Mouse (Mus musculus) left cerebral cortex, adult 9 months (tissue): ENCODE data around the gene Tom1l2.

Experiments
- DNase-seq, 2 experiments: peaks; one replicate each; pipeline ENCODE4 v3.0.0; 2022; ENCODE audit warnings: low spot score in 2 of 2

The Tom1l2 gene

DNA sequence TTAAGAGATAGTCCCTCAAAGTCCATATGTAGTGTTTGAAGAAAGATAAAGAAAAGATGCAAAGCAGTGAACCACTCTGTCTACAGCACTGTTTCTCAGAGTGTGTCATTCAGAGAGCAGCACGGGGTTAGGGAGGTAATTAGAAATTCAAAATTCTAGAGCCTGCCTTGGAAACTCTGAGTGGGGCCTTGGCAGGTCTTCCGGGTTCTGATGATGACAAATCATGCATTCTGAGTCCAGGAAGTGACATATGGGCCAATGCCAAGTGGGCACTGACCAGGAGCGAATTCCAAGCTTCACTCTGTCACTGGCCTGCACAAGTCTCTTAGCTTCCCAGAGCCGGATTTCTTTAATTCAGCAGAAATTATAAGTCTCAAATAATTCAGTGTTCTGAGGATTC, 6.2 kb downstream of the Tom1l2 start:
- peak in 1 of 2 experiments; percentile 30 for DNase-seq

DNA sequence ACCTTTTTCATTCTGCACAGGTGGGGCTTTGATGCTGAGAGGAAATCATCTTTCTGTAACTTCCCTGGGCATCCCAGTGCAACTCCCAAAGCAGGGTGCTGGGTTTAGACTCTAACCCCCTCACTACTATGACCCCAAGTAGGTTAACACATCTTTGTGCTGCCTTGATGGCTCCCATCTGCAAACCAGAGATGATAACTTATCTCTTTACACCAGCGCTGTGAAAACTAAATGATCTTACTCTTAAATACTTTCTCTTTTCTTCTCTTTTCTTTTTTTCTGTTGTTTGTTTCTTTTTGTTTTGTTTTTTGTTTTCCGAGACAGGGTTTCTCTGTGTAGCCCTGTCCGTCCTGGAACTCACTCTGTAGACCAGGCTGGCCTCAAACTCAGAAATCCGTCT, 6.8 kb downstream of the Tom1l2 start:
- no peak for DNase-seq

DNA sequence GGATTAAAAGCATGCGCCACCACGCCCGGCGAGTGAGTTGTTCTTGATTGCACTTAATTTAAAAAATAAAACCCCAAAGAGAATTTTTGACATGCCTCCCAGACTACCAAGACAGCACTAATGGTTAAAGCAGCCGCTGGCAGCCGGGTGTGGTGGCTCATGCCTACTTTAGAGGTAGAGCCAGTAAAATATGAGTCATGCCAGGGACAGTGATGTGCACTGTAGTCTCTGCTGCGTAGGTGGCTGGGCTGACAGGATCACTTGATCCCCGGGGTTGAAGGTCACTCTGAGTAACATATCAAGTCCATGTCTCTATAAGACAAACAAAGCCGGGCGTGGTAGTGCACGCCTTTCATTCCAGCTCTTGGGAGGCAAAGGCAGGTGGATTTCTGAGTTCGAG, 13.3 kb downstream of the Tom1l2 start:
- DNase-seq: no peak

DNA sequence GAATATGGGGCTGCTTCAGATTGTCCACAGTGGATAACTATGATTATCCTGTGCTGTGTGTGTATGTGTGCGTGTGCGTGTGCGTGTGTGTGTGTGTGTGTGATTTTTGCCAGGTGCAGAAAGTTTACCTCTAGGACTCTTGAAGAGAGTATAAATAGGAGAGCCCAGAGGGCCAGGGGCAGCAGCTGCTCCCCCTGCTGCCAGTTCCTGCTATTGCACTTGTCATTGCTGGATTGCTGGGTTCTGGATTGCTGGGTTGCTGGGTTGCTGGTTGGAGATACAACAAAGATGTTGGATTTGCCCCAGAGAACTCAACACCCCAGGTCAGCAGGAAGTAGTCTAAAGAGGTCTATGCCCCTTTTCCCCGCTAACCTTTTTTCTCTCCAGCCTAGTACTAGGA, 14.4 kb downstream of the Tom1l2 start:
- DNase-seq: peak in 1 of 2 experiments; percentile 33

DNA sequence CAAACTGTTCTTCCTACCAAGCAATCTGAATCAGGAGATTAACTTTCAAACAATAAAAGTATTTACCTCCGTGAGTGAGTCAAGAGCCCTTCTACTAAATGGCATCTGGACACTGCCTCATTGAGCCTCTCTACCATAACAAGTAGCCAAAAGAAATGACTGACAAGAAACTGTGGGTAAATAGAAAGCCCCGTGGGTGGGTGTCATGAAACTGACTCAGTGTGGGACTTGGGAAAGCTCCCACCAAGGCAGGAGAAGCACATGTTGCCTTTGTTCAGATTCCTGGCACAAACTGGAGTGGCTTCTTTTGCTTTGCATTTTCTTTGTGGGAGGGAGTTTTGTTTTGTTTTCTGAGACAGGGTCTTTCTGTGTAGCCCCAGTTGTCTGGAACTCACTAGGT, 16.9 kb downstream of the Tom1l2 start:
- peak in 1 of 2 experiments; percentile 59 for DNase-seq

DNA sequence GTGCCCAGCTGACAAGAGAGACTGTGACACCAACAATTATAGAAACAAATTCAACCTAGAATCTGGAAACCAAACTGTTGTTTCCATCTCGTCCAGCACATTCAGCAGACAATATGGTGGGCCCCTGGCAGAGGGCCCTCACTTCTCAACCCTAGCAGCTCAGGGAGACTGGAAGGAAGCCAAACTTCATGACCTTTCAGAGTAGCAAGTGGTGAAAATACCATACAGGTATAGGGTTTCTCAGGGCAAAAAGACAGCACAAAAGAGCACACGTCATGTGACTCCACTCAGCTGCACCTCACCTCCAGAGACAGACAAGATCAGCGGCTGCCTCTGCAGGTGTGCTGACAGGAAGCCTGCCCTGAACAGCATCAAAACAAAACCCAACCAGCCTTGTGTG, 18.6 kb downstream of the Tom1l2 start:
- DNase-seq: no peak

DNA sequence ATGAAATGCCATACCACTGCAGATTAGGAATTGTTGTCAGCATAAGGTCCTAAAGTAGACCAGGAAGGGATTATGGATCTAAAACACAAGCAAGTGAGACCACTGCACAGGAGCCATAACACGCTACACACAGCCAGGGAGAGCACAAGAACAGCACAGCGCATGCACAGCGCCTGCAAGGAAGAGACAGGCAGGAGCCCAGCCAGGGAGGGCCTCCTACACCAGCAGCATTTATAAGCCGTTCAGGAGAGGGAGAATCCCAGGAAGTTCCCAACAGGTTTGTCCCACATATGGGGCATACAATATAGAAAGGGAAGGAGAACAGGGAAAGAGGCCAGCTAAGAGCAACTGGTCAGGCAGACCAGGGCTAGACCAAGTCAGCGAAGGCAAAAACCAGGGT, 19.2 kb downstream of the Tom1l2 start:
- DNase-seq: no peak

DNA sequence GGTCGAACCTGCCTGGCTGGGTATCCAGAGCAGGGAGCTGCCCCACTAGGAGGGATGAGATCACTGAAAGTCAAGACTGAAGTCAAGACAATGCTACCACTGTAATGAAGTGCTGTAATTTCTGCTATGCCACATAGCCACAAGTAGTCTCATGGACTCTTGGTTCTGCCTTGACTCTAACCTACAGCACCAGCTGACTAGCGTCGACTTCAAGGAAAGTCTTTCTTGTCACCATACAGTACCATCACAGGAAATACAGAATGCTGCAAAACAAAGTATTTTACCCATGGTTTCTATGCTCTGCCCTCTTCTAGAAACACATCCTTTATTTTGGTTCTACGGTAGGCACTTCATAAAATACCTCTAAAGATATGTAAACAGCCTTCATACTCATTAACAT, 22.2 kb downstream of the Tom1l2 start:
- DNase-seq: no peak

DNA sequence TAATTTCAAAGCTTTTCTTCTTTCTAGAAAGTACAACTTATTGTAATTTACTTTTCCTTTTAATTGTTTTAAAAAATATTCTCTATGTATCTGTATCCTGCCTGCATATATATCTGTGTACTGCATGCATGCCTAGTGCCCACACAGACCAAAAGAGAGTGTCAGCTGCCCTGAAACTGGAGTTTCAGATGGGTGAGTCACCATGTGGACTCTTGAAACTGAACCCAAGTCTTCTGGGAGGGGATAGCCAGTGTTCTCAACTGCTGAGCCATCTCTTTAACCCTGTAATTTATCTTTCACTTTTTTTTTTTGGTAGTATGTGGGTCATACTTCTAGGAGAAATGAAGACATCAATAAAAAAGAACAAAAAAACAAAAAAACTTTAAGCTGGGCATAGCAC, 29.0 kb downstream of the Tom1l2 start:
- DNase-seq: no peak

DNA sequence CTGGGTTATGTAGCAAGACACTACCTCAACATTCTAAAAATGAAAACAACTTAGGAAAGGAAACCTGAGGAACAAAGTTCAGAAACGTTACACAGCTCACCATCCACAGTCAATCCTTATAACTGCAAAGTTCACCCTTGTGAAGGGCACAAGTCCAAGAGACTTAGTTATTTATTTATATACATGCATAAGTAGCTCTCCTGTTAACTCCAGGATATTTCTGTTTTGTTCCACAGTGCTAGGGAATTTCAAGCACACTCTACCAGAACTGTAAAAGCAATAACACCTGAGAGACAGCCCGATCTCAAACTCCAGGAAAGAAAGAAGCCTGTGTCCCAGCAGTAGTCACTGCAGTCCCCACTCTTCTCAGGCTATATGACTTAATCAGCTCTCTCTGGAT, 31.3 kb downstream of the Tom1l2 start:
- DNase-seq: no peak

DNA sequence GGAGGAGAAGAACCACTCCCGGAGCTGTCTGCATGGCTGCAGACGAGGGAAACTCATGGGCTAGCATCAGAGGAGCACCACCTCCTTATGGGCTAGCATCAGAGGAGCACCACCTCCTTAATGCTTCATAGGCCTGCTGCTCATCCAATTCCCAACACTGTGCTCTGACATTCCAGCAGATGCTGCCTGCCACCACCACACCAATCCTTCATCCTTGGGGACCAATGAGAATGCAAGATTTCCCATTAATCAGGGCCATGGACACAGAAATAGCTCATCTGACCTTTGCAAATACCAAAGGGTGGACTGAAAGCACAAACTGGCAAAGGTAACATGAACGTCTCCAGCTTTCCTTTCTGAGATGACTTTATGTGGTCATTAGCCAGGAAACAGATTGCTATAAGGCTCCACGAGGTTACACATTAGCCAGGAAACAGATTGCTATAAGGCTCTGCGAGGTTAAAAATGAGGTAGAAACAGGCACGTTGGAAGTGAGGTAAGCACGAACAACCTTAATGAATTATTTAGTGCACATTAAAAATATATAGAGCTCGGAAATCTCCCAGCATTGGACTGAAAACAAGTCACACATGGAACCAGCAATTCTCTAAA, 32.2 kb downstream of the Tom1l2 start:
- no peak for DNase-seq

DNA sequence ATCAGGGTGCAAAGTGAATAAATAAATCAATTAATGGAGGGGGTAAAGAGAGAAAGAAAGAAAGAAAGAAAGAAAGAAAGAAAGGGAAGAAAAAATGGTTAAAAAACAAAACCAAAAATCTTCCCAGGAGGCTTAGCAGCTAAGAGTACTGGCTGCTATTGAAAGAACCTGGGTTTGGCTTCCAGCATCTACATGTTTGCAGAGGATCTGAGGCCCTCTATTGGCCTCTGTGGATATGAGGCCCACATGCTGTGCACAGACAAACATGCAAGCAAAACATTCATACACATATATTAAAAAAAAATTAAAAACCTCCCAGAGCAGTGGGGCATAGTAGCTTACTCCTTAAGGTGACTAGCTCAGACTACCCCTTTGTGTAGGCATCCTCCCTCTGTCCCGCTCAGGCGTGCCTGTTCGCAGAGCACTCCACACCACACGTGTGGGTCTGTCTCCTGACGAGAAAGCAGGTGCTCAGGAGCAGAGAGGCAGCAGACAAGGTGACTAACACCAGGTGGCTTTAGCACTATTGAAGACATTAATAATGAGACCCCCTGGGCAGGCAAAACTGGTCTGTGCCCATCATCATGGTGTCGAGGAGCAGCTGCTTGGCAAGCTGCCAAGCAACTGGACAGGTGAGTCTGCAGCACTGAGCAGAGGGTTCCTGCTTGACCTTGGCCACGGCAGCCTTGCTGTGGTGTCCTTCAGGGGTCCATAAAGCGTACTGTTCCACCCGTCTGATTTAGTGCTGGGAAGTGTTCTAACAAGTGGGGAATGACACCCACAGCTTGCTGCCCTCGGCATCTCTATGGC, 33.2 kb downstream of the Tom1l2 start:
- no peak for DNase-seq

DNA sequence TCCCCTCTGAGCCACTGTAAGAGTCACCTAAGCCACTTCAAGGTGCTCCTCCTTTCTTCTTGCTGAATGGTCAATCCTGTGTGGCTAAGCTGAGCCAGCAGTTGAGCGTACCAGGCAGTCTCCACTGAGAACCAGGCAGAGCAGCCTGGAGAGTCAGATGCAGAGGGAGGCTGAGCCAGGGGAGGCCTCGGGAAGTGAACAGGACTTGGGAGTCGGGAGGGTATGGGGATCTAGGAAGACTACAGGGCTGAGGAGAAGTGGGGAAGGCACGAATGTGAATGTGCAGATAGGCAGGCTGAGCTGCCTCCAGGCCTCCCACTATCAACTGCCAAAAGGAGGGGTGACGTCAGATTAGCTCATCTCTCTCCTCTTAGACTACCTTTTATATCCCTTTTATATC, 34.0 kb downstream of the Tom1l2 start:
- DNase-seq: no peak

DNA sequence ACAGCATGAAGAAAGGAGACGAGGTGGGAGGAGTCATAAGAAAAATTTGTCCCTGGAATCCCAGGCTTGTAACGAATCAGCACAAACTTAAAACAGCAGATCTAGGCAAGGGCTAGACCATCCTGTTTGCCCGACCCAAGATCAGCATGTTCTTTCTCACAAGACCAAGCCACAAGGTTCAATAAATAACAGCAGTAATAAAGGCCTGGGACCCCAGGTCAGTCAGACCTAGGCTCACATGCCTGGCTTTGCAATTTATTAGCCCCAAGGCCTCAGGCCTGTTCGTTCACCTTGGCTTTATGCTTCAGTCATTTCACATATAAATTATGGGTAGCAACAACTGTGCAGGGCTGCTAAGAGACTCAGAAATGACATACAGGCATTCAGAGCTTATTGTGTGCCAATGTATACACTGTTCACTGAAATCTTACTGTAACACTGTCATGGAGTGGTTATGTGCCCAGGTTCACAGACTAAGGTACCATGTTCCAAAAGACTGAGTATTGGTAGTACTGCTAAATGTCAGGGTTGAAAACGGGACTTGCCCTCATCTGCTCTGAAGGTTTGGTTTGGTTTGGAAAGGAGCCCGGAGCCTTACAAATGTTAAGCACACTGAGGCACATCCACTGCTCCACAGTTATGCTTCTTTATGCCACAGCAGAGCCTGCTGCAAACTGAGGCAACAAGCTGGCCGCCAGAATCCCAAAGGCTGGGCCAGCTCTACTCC, 35.2 kb downstream of the Tom1l2 start:
- DNase-seq: no peak

DNA sequence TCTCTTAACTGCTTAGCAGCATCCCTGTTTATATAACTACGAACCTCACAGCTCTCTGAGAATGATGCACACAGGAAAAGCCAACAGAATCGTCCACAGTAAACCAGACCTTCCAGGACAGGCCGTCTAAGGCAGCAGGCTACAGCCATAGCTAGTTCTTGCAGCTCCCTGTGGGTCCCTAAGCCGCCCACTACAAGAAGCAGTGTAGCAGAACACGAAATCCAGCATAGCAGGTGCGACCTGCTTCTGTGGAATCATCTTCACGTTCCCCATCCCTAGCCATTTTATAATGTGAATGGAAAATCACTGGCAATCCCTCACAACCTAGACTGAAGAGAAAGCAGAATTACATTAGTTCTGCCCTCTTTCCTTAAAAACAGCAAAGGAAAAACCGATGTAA, 35.8 kb downstream of the Tom1l2 start:
- DNase-seq: peak in 1 of 2 experiments; percentile 63

DNA sequence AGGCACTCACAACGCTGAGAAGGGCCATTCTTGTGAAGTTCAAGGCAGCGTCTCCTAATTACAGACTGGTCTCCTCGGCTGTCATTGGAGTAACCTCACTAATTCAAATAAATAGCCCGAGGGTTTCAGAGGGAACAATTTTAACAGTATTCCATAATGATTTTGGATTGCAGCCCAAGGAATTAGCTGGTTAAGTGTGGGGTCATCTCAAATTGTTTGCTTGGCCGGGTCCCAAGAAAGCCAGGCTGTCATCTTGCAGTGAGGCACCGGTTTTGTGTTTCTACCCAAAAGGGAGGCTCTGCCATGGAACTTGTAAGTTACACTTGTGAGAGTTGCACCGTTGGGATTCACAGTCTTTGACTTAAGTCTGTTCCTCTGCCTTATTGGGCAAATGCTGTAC, 36.5 kb downstream of the Tom1l2 start:
- no peak for DNase-seq

DNA sequence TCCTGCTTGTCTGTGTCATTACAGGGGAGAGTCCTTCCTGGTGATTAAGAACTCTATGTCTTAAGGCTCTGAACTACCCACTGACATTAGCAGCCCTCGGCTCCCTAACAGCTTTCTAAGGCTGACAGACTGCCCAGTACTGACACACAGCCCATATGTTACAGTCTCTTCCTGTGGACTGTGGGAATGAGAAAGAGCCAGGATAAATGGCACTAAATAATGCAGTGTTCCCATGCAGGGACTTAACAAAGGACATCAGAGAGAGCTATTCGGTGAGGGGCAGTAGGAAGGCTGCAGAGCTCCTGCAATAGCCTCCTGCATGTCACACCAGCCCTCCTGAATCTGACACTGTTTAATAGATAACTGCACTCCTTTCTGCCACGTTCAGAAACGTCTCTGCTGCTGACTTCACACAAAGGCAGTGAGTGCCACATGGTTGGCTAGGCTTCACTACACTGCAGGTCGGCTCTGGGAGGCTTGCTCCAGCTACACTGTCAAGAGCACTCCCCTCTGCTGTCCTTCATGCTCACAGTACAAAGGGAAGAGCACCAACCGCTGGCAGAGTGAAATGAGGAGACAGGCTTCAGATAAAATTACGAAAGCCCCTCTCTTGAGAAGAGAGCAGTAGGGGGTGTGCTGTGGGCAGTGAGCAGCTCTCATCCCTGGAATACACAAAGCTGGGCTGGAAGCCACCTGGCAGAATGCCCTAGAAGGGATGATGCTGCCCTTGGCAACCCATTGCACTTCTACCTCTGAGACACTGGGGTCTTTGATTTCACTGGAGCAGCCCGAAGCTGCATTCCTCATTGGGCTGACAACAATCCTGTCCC, 41.5 kb downstream of the Tom1l2 start:
- peak; percentile 73 to 93 for DNase-seq

DNA sequence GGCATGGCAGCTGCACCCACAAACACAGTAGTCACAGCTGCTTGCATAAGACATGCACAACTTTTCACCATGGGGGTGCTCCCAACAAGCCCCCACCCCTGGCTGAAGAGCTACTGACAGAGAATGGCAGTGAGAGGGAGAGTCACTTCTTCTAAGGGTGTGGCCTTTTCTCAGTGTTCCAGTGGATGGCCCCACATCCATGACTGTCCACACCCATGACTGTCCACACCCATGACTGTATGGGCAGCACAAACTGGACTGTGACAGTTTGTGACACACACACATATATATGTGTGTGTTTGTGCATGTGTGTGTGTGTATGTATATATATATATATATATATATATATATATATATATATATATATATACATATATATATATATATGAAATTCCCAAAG, 42.8 kb downstream of the Tom1l2 start:
- no peak for DNase-seq

DNA sequence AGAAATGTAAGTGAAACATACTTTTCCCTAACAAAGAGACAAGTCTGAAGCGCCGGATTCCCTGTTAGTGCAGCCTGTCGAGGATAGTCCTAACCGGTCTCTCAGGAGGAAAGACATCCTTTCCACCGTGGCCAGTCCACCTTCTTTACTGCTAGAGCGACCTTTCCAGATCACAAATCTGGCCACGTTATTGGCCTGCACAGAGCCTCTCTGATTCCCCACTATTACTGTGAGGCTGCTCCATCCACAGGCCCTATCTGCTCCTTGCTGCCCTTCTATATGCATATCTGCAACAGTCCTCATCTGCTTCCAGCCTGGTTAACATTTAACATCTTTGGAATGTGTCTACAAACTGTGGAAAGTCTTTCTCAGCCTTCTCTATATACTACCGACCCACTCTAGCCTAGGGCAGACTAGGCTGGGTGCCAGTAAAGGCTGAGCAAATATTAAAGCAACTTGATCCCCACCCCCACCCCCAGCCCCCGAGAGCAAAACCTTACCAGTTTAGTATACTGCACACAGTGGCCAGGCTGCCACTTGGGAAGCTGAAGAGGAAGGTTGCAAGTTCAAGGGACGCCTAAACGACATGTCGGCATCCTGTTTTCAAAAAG, 44.1 kb downstream of the Tom1l2 start:
- DNase-seq: no peak

DNA sequence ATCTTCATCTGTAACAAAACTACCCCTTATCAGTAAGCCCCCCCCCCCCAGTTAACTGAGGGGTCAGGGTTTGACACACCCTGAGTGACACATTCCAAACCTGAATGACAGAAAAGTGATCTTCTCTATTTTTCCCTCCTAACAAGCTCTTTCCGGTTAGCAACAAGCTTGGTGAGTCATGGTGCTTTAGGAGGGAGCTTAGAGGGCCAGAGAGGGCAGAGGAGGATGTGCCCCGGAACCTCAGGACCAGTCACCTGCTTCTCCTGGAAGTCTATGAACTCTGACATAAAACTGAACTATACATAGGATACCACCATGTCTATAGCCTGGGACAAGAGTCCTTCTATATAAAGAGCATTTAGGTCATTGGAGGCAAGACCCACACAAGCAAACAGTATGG, 44.6 kb downstream of the Tom1l2 start:
- DNase-seq: no peak

DNA sequence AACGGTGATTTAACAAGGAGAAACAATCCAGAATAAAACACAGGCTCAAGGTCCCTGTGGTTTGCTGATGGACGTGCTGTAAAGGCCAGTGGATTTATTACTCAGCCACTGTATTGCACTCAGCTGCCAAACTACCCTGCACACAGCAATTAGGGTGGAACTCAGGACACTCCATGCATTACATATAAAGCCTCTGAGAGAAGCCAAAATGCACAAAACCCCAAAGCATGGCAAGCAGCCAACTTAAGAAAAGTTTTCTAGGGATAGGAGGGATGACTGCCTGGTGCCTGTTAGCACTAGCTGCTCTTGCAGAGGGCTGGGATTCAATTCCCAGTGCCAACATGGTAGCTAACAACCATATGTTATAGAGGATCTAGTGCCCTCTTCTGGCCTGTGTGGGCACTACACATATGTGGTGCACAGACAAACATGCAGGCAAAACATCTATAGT, 45.3 kb downstream of the Tom1l2 start:
- no peak for DNase-seq

DNA sequence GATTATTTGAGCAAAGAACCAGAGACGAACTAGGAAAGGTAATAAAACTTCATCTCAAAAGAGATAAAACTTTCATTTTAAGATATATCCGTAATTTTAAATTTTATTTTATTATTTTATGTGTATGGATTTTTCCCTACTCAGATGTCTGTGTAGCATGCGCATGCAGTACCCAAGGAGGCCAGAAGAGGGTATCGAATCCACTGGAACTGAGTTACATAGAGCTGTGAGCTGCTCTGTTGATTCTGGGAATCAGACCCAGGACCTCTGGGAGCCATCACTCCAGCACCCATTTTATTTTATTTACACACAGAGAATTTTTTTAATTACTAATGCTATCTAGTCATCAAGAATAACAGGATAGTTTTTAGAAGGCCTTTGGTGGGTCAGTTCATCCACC, 45.9 kb downstream of the Tom1l2 start:
- DNase-seq: no peak
